Mouse (Mus musculus) limb, embryonic 11.5 days (tissue): Measurements from ENCODE around the gene Gdpd3. TPM values are rescaled to one million over a fixed set of nuclear protein-coding genes. Genes with fewer than 3 reads are reported as not detected.

Source experiments
- ATAC-seq: fragments of 200-750 bp; cut with Nextera tagmentation; 2 replicates; pipeline ENCODE4 v1.8.0; 2017; ENCODE audit warnings: low read depth; ENCODE audit not compliant: insufficient number of reproducible peaks, low FRiP score, low TSS enrichment
- DNase-seq: peaks from one replicate; pipeline ENCODE4 v3.0.0-alpha.2; 2015; ENCODE audit warnings: low spot score
- H3K27ac ChIP-seq: fragments of 300-500 bp; sonication (generic); replicated peaks from 2 replicates; pipeline ENCODE4 v1.5.1; 2014; ENCODE audit warnings: low read depth, mild to moderate bottlenecking, low read length
- H3K27me3 ChIP-seq: fragments of 300-500 bp; sonication (generic); 2 replicates; pipeline ENCODE4 v1.6.1; 2014; ENCODE audit warnings: mild to moderate bottlenecking, low read length, mixed read lengths; ENCODE audit not compliant: control insufficient read depth, insufficient read depth
- H3K36me3 ChIP-seq: fragments of 300-500 bp; sonication (generic); 2 replicates; pipeline ENCODE4 v1.6.1; 2014; ENCODE audit warnings: mild to moderate bottlenecking, low read length, moderate library complexity, mixed read lengths; ENCODE audit not compliant: control insufficient read depth, insufficient read depth
- H3K4me1 ChIP-seq: fragments of 300-500 bp; sonication (generic); 2 replicates; pipeline ENCODE4 v1.6.1; 2014; ENCODE audit warnings: low read length, mixed read lengths; ENCODE audit not compliant: control insufficient read depth, insufficient read depth
- H3K4me2 ChIP-seq: fragments of 300-500 bp; sonication (generic); 2 replicates; pipeline ENCODE4 v1.6.1; 2014; ENCODE audit warnings: low read depth, mild to moderate bottlenecking, moderate library complexity; ENCODE audit not compliant: severe bottlenecking
- H3K4me3 ChIP-seq: fragments of 300-500 bp; sonication (generic); 2 replicates; pipeline ENCODE4 v1.5.1; 2014; ENCODE audit warnings: low read depth, low read length
- H3K9ac ChIP-seq: fragments of 300-500 bp; sonication (generic); 2 replicates; pipeline ENCODE4 v1.6.1; 2014; ENCODE audit warnings: mild to moderate bottlenecking, low read length
- H3K9me3 ChIP-seq: fragments of 300-500 bp; sonication (generic); 2 replicates; pipeline ENCODE4 v1.6.1; 2016; ENCODE audit warnings: low read length; ENCODE audit not compliant: control insufficient read depth
- WGBS: fragments of 180-500 bp; shearing (Covaris S2); extraction: QIAGEN DNeasy Blood & Tissue Kit; methylation state at CpG from one replicate; pipeline ENCODE4 v1.1.7; 2014; 5-methylcytosine and 5-hydroxymethylcytosine counted together
- polyA plus RNA-seq: library from polyadenylated mRNA; unstranded; fragments of >200 nt; fragmentation: Nextera tagmentation; extraction: Ambion mirVana; gene quantifications from 2 replicates; pipeline ENCODE4 v1.2.1, GENCODE M21; 2014

Gdpd3 gene
- polyA plus RNA-seq, 1 experiment from 2014 or later: 2.4 TPM

- no peak for ATAC-seq
- Histone ChIP-seq H3K4me2 (no peak overlapping the region), H3K36me3 (peaks cover 18% of the 10 kb centered on the region), H3K9me3 (no peaks in the 10 kb centered on the region), H3K4me3 (no peak overlapping the region), H3K4me1 (peaks cover 31% of the 10 kb centered on the region), H3K27ac (no peak overlapping the region), H3K9ac (no peak overlapping the region), H3K27me3 (no peaks in the 10 kb centered on the region)
- WGBS: 86% methylated on average over 16 of the region's 16 CpGs
- no peak for DNase-seq
These were observed 29.5 kb downstream of the Gdpd3 start for GRCm38 (mm10) chr7:126795387-126796317.

- H3K9ac ChIP-seq: no peak overlapping the region
- H3K9me3 ChIP-seq: no peaks in the 10 kb centered on the region
- no peak overlapping the region for H3K4me3 ChIP-seq
- DNase-seq: peak; percentile 55
- H3K27ac ChIP-seq: no peak overlapping the region
- H3K4me2 ChIP-seq: no peak overlapping the region; the same call in 1 of the 2 replicates
- H3K27me3 ChIP-seq: no peaks in the 10 kb centered on the region
- 87% methylated on average over 8 of the region's 8 CpGs for WGBS
- H3K36me3 ChIP-seq: peaks cover 20% of the 10 kb centered on the region
- ATAC-seq: no peak
- peaks cover 31% of the 10 kb centered on the region for H3K4me1 ChIP-seq
These were observed 30.3 kb downstream of the Gdpd3 start for GRCm38 (mm10) chr7:126796350-126796932.

- Histone ChIP-seq H3K4me2 (peak within 1 kb of the TSS; percentile 92), H3K36me3 (peaks cover 20% of the 10 kb centered on the region), H3K4me1 (peaks cover 30% of the 10 kb centered on the region), H3K9ac (peak within 1 kb of the TSS; percentile 77), H3K4me3 (peak within 1 kb of the TSS; percentile 76), H3K9me3 (no peaks in the 10 kb centered on the region), H3K27me3 (no peaks in the 10 kb centered on the region), H3K27ac (peak within 1 kb of the TSS; percentile 81; the same call in 1 of the 2 replicates)
- WGBS: 45% methylated on average over 21 of the region's 21 CpGs
- ATAC-seq: no peak
- DNase-seq: no peak
These were observed 31.4 kb downstream of the Gdpd3 start, which contains the start of gene Fam57b for GRCm38 (mm10) chr7:126797411-126798126. Fam57b (plus strand) TSS chr7:126797668.

GRCm38 (mm10) chr7:126798127-126799049, 32.3 kb downstream of the Gdpd3 start:
- peak overlapping the region; percentile 76 for H3K4me3 ChIP-seq
- no peaks in the 10 kb centered on the region for H3K27me3 ChIP-seq
- no peak for ATAC-seq
- no peaks in the 10 kb centered on the region for H3K9me3 ChIP-seq
- H3K36me3 ChIP-seq: peaks cover 20% of the 10 kb centered on the region
- WGBS: under 1% methylated on average over 40 of the region's 40 CpGs
- H3K4me2 ChIP-seq: peak overlapping the region; percentile 92
- peak overlapping the region; percentile 81 for H3K27ac ChIP-seq
- DNase-seq: no peak
- H3K9ac ChIP-seq: peak overlapping the region; percentile 77
- peaks cover 25% of the 10 kb centered on the region for H3K4me1 ChIP-seq

GRCm38 (mm10) chr7:126799050-126799467, 32.9 kb downstream of the Gdpd3 start:
- Histone ChIP-seq H3K4me2 (peak overlapping the region; percentile 92), H3K4me1 (peaks cover 25% of the 10 kb centered on the region), H3K27me3 (no peaks in the 10 kb centered on the region), H3K4me3 (peak overlapping the region; percentile 76), H3K9me3 (no peaks in the 10 kb centered on the region), H3K36me3 (peaks cover 19% of the 10 kb centered on the region), H3K9ac (peak overlapping the region; percentile 77), H3K27ac (peak overlapping the region; percentile 81)
- DNase-seq (peak; percentile 96), ATAC-seq (peak; percentile 95)
- WGBS: under 1% methylated on average over 35 of the region's 36 CpGs

GRCm38 (mm10) chr7:126799468-126800268, 33.5 kb downstream of the Gdpd3 start:
- peak overlapping the region; percentile 76 for H3K4me3 ChIP-seq
- H3K27ac ChIP-seq: peak overlapping the region; percentile 87
- H3K4me2 ChIP-seq: peak overlapping the region; percentile 83
- peaks cover 25% of the 10 kb centered on the region for H3K4me1 ChIP-seq
- WGBS: 1% methylated on average over 38 of the region's 38 CpGs
- no peaks in the 10 kb centered on the region for H3K9me3 ChIP-seq
- H3K36me3 ChIP-seq: peaks cover 17% of the 10 kb centered on the region
- peak; percentile 92 for ATAC-seq
- DNase-seq: no peak
- peak overlapping the region; percentile 49 for H3K9ac ChIP-seq
- no peaks in the 10 kb centered on the region for H3K27me3 ChIP-seq

- Histone ChIP-seq H3K4me2 (peak overlapping the region; percentile 83), H3K4me3 (peak overlapping the region; percentile 76), H3K27ac (peak overlapping the region; percentile 87), H3K27me3 (no peaks in the 10 kb centered on the region), H3K4me1 (peaks cover 25% of the 10 kb centered on the region), H3K9me3 (no peaks in the 10 kb centered on the region), H3K36me3 (peaks cover 16% of the 10 kb centered on the region), H3K9ac (peak overlapping the region; percentile 49)
- 50% methylated on average over 5 of the region's 5 CpGs for WGBS
- no peak for ATAC-seq
- DNase-seq: no peak
These were observed 34.3 kb downstream of the Gdpd3 start for GRCm38 (mm10) chr7:126800269-126801056.
